Mouse (Mus musculus) neural tube, embryonic 11.5 days (tissue): ENCODE results near the gene Kcns1. TPM values are rescaled to one million over a fixed set of nuclear protein-coding genes. Genes with fewer than 3 reads are reported as not detected.

Source experiments
- ATAC-seq: fragments of 200-750 bp; cut with Nextera tagmentation; 2 replicates; pipeline ENCODE4 v1.8.0; 2017; ENCODE audit warnings: moderate number of reproducible peaks, mild to moderate bottlenecking, moderate TSS enrichment, moderate library complexity; ENCODE audit not compliant: insufficient read depth, low FRiP score, low TSS enrichment
- DNase-seq: peaks from one replicate; pipeline ENCODE4 v3.0.0-alpha.2; 2015; ENCODE audit warnings: low spot score
- H3K27ac ChIP-seq: fragments of 300-500 bp; sonication (generic); 2 replicates; pipeline ENCODE4 v1.5.1; 2014; ENCODE audit warnings: low read depth, mild to moderate bottlenecking, low read length
- H3K27me3 ChIP-seq: fragments of 300-500 bp; sonication (generic); 2 replicates; pipeline ENCODE4 v1.6.1; 2014; ENCODE audit warnings: mild to moderate bottlenecking, low read length, mixed read lengths; ENCODE audit not compliant: control insufficient read depth, insufficient read depth
- H3K36me3 ChIP-seq: fragments of 300-500 bp; sonication (generic); 2 replicates; pipeline ENCODE4 v1.6.1; 2014; ENCODE audit warnings: mild to moderate bottlenecking, low read length, moderate library complexity, mixed read lengths; ENCODE audit not compliant: control insufficient read depth, insufficient read depth
- H3K4me1 ChIP-seq: fragments of 300-500 bp; sonication (generic); 2 replicates; pipeline ENCODE4 v1.6.1; 2014; ENCODE audit warnings: low read length, mixed read lengths; ENCODE audit not compliant: control insufficient read depth, insufficient read depth
- H3K4me2 ChIP-seq: fragments of 300-500 bp; sonication (generic); 2 replicates; pipeline ENCODE4 v1.6.1; 2014; ENCODE audit warnings: low read depth, mild to moderate bottlenecking, moderate library complexity
- H3K4me3 ChIP-seq: fragments of 300-500 bp; sonication (generic); 2 replicates; pipeline ENCODE4 v1.5.1; 2014; ENCODE audit warnings: low read depth, low read length
- H3K9ac ChIP-seq: fragments of 300-500 bp; sonication (generic); 2 replicates; pipeline ENCODE4 v1.6.1; 2014; ENCODE audit warnings: mild to moderate bottlenecking, low read length
- H3K9me3 ChIP-seq: fragments of 300-500 bp; sonication (generic); 2 replicates; pipeline ENCODE4 v1.6.1; 2016; ENCODE audit warnings: low read length; ENCODE audit not compliant: control insufficient read depth
- WGBS: fragments of 180-500 bp; shearing (Covaris S2); extraction: QIAGEN DNeasy Blood & Tissue Kit; methylation state at CpG from one replicate; pipeline ENCODE4 v1.1.7; 2014; 5-methylcytosine and 5-hydroxymethylcytosine counted together
- polyA plus RNA-seq: library from polyadenylated mRNA; unstranded; fragments of >200 nt; fragmentation: Nextera tagmentation; extraction: Ambion mirVana; gene quantifications from 2 replicates; pipeline ENCODE4 v1.2.1, GENCODE M21; 2014

Kcns1 gene
- polyA plus RNA-seq, 1 experiment from 2014 or later: 0.21 TPM

DNA sequence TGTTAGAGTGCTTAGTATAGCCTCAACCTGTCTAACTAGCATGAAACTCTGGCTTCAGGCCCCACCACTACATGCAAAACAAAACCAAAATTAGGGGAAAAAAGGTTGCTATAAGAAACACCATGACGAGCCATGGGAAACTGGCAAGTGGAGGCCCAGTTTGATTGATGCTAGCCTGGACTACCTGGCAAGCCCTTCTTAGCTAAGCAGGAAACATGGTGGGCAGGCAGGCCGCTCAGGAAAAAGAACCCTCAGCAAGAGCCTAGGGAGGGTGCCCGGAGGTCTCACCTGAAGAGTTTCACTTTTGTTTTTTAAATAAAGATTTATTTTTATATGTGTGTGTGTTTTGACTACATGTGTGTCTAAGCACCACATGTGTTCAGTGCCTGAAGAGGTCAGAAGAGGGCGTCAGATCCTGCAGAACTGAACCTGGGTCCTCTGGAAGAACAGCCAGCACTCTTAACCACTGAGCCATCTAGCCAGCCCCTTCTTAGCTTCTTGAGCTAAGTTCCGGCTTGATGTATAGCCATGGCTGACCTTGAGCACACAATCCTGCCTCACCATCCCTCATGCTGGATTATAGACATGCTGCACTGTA, 47.6 kb downstream of the Kcns1 start:
- H3K9me3 ChIP-seq: no peaks in the 10 kb centered on the region
- H3K4me1 ChIP-seq: no peaks in the 10 kb centered on the region
- H3K27me3 ChIP-seq: no peaks in the 10 kb centered on the region
- 84% methylated on average over 5 of the region's 5 CpGs for WGBS
- no peak overlapping the region for H3K4me3 ChIP-seq
- no peak for DNase-seq
- H3K36me3 ChIP-seq: no peaks in the 10 kb centered on the region
- ATAC-seq: no peak
- no peak overlapping the region for H3K4me2 ChIP-seq
- H3K27ac ChIP-seq: no peak overlapping the region
- no peak overlapping the region for H3K9ac ChIP-seq

DNA sequence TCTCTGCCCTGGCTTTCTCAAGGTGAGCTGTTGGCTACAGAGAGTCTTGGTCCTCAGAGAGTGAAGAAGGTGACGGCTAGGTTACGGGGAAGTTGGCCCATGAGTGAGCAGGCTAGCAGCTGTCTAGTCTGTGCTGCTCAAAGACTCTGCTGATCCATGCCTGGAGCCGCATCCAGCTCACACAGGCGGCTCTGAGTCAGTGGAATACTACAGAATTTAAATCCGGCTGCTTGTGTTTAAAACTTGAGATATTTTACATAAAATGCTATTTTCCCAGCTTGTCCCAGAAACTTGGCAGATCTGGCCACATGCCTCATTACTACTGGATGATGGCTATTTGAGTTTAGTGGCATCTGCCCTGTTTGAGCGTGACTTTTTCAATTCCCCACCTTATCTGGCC, 51.4 kb downstream of the Kcns1 start:
- Histone ChIP-seq H3K4me3 (no peak overlapping the region), H3K27ac (no peak overlapping the region), H3K9ac (no peak overlapping the region), H3K4me1 (no peaks in the 10 kb centered on the region), H3K9me3 (no peaks in the 10 kb centered on the region), H3K36me3 (no peaks in the 10 kb centered on the region), H3K4me2 (no peak overlapping the region), H3K27me3 (no peaks in the 10 kb centered on the region)
- ATAC-seq: no peak
- WGBS: 96% methylated on average over 6 of the region's 6 CpGs
- DNase-seq: no peak

GRCm38 (mm10) chr2:164115531-164115930, 55.4 kb downstream of the Kcns1 start:
- no peak for ATAC-seq
- Histone ChIP-seq H3K4me2 (no peak overlapping the region), H3K9ac (no peak overlapping the region), H3K4me1 (no peaks in the 10 kb centered on the region), H3K9me3 (no peaks in the 10 kb centered on the region), H3K36me3 (no peaks in the 10 kb centered on the region), H3K4me3 (no peak overlapping the region), H3K27ac (no peak overlapping the region), H3K27me3 (no peaks in the 10 kb centered on the region)
- DNase-seq: no peak
- 89% methylated on average over 10 of the region's 10 CpGs for WGBS

DNA sequence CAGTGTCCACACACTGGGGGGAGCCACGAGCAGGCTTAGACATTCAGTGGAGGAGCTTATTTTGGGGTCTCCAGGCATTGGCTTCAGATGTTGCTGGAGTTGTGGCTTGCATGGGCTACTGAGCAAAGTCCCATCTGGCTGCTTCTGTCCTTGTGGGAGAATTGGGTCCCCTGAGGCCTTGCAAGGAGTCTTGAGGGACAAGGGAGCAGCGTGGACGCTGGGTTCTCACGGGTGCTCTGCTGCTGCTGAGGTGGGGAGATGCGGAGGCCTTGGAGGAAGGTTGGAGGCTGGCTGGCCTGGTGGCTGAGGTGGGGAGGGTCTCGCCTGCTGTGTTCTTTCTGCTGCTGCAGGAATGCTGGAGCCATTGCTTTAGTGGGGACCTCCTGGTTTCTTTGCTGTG, 56.9 kb downstream of the Kcns1 start:
- DNase-seq (no peak), ATAC-seq (no peak)
- WGBS: 89% methylated on average over 6 of the region's 6 CpGs
- H3K4me2 ChIP-seq: no peak overlapping the region
- no peak overlapping the region for H3K9ac ChIP-seq
- H3K27me3 ChIP-seq: no peaks in the 10 kb centered on the region
- H3K27ac ChIP-seq: no peak overlapping the region
- H3K4me3 ChIP-seq: no peak overlapping the region
- H3K9me3 ChIP-seq: no peaks in the 10 kb centered on the region
- no peaks in the 10 kb centered on the region for H3K36me3 ChIP-seq
- no peaks in the 10 kb centered on the region for H3K4me1 ChIP-seq

Other genes starting within 250 kb of the Kcns1 start
- 335 and 356 TPM in 2 replicates for gene Ywhab, start 176.2 kb downstream of the Kcns1 start, polyA plus RNA-seq
- gene Pabpc1l, start 145.7 kb downstream of the Kcns1 start, polyA plus RNA-seq: 1.5 and 1.6 TPM in 2 replicates
- gene Stk4, start 100.8 kb downstream of the Kcns1 start, polyA plus RNA-seq: 34.5 and 34.8 TPM in 2 replicates
- gene Tomm34, start 99.9 kb downstream of the Kcns1 start, polyA plus RNA-seq: 50.5 and 51.2 TPM in 2 replicates
- gene Wfdc5, start 11.6 kb upstream of the Kcns1 start, polyA plus RNA-seq: not detected in 2 replicates
- not detected in 2 replicates for gene Wfdc12, start 19.5 kb upstream of the Kcns1 start, polyA plus RNA-seq
- not detected in 2 replicates for gene Wfdc15a, start 29.0 kb upstream of the Kcns1 start, polyA plus RNA-seq
- gene Wfdc15b, start 50.5 kb upstream of the Kcns1 start, polyA plus RNA-seq: not detected in 2 replicates
- gene Svs2, start 67.4 kb upstream of the Kcns1 start, polyA plus RNA-seq: not detected in 2 replicates
- not detected in 2 replicates for gene Svs3b, start 85.5 kb upstream of the Kcns1 start, polyA plus RNA-seq
- not detected in 2 replicates for gene Svs4, start 107.3 kb upstream of the Kcns1 start, polyA plus RNA-seq
- gene Svs3a, start 118.2 kb upstream of the Kcns1 start, polyA plus RNA-seq: not detected in 2 replicates
- gene Svs6, start 145.6 kb upstream of the Kcns1 start, polyA plus RNA-seq: not detected in 2 replicates
- gene Svs5, start 161.6 kb upstream of the Kcns1 start, polyA plus RNA-seq: not detected in 2 replicates
- 1.1 and 1.3 TPM in 2 replicates for gene Slpi, start 218.0 kb upstream of the Kcns1 start, polyA plus RNA-seq
- gene Rbpjl, start 232.0 kb upstream of the Kcns1 start, polyA plus RNA-seq: not detected in 2 replicates
- 0.48 and 0.61 TPM in 2 replicates for gene Matn4, start 234.0 kb upstream of the Kcns1 start, polyA plus RNA-seq